Mouse (Mus musculus) cerebellum, adult 2 months (tissue): ENCODE data around the gene Taf8. TPM values are rescaled to one million over a fixed set of nuclear protein-coding genes. Genes with fewer than 3 reads are reported as not detected.

ENCODE experiments used
- DNase-seq, 2 experiments: peaks; one replicate each; pipeline ENCODE4 v3.0.0; 2021
- H3K27ac ChIP-seq: fragments of 200-500 bp; 2 replicates; pipeline ENCODE4 v1.5.1; 2012; ENCODE audit warnings: low read length, control low read depth, inconsistent platforms; ENCODE audit not compliant: insufficient read depth
- H3K27me3 ChIP-seq: fragments of 200-500 bp; 2 replicates; pipeline ENCODE4 v1.6.1; 2012; ENCODE audit warnings: inconsistent platforms, mild to moderate bottlenecking, low read length, moderate library complexity; ENCODE audit not compliant: control insufficient read depth, insufficient read depth
- H3K4me1 ChIP-seq: fragments of 200-500 bp; 2 replicates; pipeline ENCODE4 v1.6.1; 2011; ENCODE audit warnings: low read length; ENCODE audit not compliant: control insufficient read depth, insufficient read depth
- H3K4me3 ChIP-seq: fragments of 200-500 bp; replicated peaks from 2 replicates; pipeline ENCODE3; 2011; ENCODE audit warnings: mild to moderate bottlenecking, low read depth, low read length, control low read depth; ENCODE audit not compliant: insufficient read depth
- CTCF ChIP-seq: fragments of 200-500 bp; IDR thresholded peaks from 2 replicates; pipeline ENCODE4 v1.5.1; 2011; ENCODE audit warnings: low read depth, mild to moderate bottlenecking, control low read depth, low read length, moderate library complexity, borderline replicate concordance; ENCODE audit not compliant: insufficient read depth
- POLR2A ChIP-seq: fragments of 200-500 bp; IDR thresholded peaks from 2 replicates; pipeline ENCODE4 v1.6.1; 2011; ENCODE audit warnings: low read length, control low read depth, borderline replicate concordance; ENCODE audit not compliant: insufficient read depth
- WGBS: fragments of 180-500 bp; shearing (Covaris S2); methylation state at CpG from one replicate; pipeline ENCODE4 v1.1.7; 2018; 5-methylcytosine and 5-hydroxymethylcytosine counted together
- polyA plus RNA-seq: library from polyadenylated mRNA; depleted of rRNA; stranded (reverse); fragments of >200 nt; gene quantifications from 2 replicates; pipeline ENCODE4 v1.2.3, GENCODE M21; 2012; rRNA removed

The Taf8 gene
- polyA plus RNA-seq = 30.7 and 32.0 TPM in 2 replicates

DNA sequence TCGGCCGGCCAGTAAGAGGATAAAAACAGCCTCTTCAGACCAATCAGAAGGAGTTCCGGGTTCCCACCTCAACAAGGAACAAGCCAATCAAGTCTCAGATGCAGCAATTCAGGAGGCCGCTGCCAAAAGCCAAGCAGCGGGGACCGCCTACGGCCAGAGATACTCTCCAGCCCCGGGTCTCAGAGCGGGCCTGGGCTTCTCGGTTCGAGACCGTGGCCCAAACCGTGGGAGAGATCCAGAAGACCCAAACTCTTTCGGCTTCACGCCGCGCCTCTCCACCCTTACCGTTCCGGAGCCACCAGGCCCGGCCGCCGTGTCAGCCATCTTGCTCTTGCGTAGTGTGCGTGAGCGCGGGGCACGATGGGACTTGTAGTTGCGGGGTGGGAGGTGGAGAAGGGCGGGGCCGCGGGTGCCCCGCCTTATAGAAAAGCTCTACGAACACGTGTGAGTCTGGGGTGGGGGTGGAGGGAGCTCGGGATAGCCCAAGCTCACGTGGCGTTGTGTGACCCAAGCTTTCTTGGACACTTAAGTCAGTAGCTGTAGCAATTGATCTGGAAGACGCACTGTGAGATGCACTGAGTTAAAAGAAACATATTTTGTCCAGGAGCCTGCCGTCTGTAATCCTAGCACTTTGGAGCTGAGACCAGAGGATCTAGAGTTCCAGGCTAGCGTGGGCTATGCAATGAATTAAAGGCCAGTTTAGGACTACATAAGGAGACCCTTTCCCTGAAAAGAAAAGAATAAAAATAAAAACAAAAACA lies at the start of gene Taf8:
Gene Taf8 (minus strand): TSS at position 347 of the 761 bp plus-strand sequence.
- H3K27me3 ChIP-seq = no peaks in the 10 kb centered on the region
- peak; percentile 71; the same call in 1 of the 2 replicates for TF ChIP-seq POLR2A
- TF ChIP-seq CTCF = no peak
- DNase-seq = peak; percentile 91 to 96
- H3K4me1 ChIP-seq = peaks cover 9% of the 10 kb centered on the region; the same call in 1 of the 2 replicates
- peak within 1 kb of the TSS; percentile 76 for H3K27ac ChIP-seq
- peak within 1 kb of the TSS; percentile 68 for H3K4me3 ChIP-seq
- WGBS = under 1% methylated on average over 40 of the region's 40 CpGs

DNA sequence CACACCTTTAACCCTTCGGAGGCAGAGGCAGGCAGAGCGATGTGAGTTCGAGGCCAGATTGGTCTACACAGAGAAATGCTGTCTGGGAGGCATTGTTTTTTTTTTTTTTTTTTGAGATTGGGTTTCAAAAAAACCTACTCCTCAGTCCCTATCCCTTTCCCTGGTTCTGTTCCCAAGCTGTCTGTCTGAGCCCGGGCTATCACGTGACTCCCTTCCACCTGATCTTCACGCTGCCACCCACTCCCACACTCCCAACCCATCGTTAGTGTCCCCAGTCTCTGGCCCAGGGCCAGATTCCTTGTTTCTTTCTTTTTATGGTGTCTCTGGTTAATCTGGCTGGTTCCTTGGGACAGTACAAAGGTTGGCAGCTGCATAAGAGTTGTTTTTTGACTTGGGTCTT lies 49.0 kb upstream of the Taf8 start:
- no peak overlapping the region for H3K4me3 ChIP-seq
- no peak for DNase-seq
- WGBS = 58% methylated on average over 7 of the region's 7 CpGs
- no peaks in the 10 kb centered on the region for H3K27me3 ChIP-seq
- no peak overlapping the region for H3K27ac ChIP-seq
- TF ChIP-seq POLR2A (no peak), CTCF (no peak)
- no peaks in the 10 kb centered on the region for H3K4me1 ChIP-seq

DNA sequence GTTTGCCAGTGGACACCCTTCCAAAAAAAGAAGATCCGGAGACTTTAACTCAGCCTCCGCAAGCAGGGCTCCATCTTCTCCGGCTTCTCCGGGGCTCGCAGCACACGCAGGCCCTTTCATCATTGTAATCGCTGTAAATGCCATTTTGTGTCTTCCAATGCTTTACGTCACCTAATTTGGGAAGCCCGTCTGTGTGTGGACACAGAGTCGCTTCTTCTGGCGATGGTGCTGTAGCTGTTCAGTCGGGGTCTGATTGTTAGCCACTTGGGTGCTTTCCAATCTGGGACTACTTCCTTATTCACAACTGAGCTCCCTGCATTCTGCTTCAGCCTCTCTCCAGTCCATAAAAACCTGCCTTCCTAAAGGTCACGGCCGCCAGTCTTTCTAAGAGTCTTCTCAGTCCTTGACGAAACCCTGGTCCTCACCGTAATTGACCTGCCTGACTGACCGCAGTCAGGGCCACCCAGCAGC lies 43.8 kb upstream of the Taf8 start:
- peak in 1 of 2 experiments; percentile 6 for DNase-seq
- WGBS = 70% methylated on average over 17 of the region's 17 CpGs

DNA sequence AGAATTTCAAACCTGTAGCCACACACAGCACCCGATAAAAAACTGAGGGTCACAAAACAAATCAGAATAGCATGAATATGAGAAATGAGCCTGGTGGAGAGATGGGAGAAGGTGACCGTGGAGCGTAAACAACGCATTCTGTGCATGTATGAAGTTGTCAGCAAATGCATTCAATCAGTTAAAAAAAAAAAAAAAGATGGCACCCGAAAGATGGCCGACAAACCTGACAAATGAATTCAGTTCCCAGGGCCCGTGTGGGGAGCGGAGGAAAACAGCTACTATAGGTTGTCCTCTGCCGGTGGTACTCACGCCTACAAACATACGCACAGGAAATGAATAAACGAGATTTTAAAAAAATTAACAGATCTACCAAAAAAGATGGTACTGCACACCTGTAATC lies 43.1 kb upstream of the Taf8 start:
- no peak overlapping the region for H3K27ac ChIP-seq
- H3K4me1 ChIP-seq = no peaks in the 10 kb centered on the region
- no peaks in the 10 kb centered on the region for H3K27me3 ChIP-seq
- no peak for DNase-seq
- WGBS = 89% methylated on average over 12 of the region's 12 CpGs
- H3K4me3 ChIP-seq = no peak overlapping the region
- no peak for TF ChIP-seq POLR2A
- TF ChIP-seq CTCF = no peak

More for the DNA sequence above, 43.8 kb upstream of the Taf8 start:
- TF ChIP-seq POLR2A (no peak), CTCF (no peak)
- Histone ChIP-seq H3K4me3 (no peak overlapping the region), H3K27me3 (no peaks in the 10 kb centered on the region), H3K27ac (no peak overlapping the region), H3K4me1 (no peaks in the 10 kb centered on the region)

DNA sequence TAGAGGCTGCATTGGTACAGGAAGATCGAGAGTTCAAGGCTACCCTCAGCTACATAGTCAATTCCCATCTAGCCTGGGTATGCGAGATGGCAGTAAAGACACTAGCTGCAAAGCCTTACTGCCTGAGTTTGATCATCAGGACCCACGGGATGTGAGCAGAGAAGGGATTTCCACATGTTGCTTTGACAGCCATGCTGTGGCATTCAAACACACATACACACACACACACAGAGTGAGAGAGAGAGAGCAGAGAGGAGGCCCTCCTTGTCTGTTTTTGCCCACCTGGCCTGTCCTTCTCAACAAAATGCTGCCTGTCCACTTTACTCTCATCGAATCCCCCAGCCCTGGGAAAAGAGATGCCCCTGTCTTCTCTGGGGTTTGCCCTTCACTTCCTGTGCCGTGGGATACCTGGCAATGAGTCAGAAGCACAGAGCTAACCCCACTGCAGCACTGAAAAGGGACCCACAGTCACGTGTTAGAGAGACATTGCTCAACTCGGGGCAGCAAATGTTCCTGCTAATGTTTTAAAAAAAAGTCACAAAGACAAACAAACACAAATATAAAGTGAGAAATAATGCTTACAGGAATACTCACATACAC lies 41.1 kb upstream of the Taf8 start:
- Histone ChIP-seq H3K4me1 (no peaks in the 10 kb centered on the region), H3K27ac (no peak overlapping the region), H3K4me3 (no peak overlapping the region), H3K27me3 (no peaks in the 10 kb centered on the region)
- no peak for DNase-seq
- WGBS = 61% methylated on average over 7 of the region's 7 CpGs
- TF ChIP-seq POLR2A (no peak), CTCF (no peak)

DNA sequence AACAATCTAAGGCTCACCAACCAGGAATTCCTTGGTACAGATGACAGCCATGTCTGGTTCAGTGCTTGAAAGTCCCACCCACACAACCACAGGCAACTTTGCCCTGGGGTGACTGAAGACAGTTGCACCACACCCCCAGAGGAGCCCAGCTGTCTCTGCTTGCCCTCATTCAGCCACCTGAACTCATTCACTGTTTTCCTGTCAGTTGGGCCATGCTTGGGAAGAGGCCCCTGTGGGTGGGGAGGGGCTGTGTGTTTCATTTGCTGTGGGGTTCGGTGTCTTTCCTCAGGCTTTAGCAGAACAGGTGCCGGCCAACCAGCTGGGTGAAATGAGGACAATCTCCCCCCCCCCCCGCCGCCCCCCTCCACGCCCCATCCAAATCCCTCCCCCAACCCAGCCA lies 40.0 kb upstream of the Taf8 start:
- TF ChIP-seq CTCF (no peak), POLR2A (no peak)
- DNase-seq = no peak
- H3K4me3 ChIP-seq = no peak overlapping the region
- H3K27ac ChIP-seq = no peak overlapping the region
- no peaks in the 10 kb centered on the region for H3K27me3 ChIP-seq
- 48% methylated on average over 5 of the region's 5 CpGs for WGBS
- H3K4me1 ChIP-seq = no peaks in the 10 kb centered on the region

DNA sequence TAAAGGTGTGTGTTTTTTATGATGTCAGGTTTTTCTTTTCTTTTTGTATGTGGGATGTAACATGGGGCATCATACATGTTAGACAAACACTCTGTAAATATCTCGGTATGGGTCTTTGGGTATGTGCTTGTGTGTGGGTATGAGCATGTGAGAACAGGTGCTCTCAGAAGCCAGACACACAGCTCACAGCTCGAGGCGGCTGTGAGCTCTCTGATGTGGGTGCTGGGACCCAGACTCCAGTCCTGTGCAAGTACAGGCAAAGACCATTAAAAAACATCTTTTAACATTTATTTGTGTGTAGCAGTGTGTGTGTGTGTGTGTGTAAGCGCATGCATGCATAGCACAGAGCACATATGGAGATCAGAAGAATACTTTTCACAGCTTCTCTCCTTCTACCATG lies 37.0 kb upstream of the Taf8 start:
- no peak overlapping the region for H3K4me3 ChIP-seq
- H3K27ac ChIP-seq = no peak overlapping the region
- TF ChIP-seq POLR2A (no peak), CTCF (no peak)
- WGBS = 90% methylated on average over 4 of the region's 4 CpGs
- no peak for DNase-seq
- no peaks in the 10 kb centered on the region for H3K4me1 ChIP-seq
- no peaks in the 10 kb centered on the region for H3K27me3 ChIP-seq

DNA sequence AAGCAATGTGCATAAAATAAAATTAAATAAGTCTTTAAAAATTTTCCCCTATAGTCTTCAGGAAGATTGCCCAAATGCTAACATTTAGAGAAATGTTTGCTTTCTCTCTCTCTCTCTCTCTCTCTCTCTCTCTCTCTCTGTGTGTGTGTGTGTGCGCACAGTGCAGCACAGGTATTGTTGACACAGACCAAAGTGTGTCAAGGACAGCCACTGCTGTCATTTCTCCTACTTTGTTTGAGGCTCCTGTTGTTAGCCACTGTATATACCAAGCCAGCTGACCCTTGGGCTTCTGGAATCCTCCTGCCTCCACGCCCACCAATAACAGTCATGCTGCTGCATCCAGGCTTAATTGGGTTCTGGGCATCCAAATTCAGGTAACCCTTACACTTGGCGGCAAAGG lies 36.0 kb upstream of the Taf8 start:
- no peak overlapping the region for H3K27ac ChIP-seq
- DNase-seq = no peak
- no peak overlapping the region for H3K4me3 ChIP-seq
- H3K27me3 ChIP-seq = no peaks in the 10 kb centered on the region
- 80% methylated on average over 3 of the region's 3 CpGs for WGBS
- TF ChIP-seq CTCF (no peak), POLR2A (no peak)
- no peaks in the 10 kb centered on the region for H3K4me1 ChIP-seq
